Mouse (Mus musculus): ENCODE results near the gene Tnfaip8l3. TPM values are rescaled to one million over a fixed set of nuclear protein-coding genes. Genes with fewer than 3 reads are reported as not detected.

Tnfaip8l3 gene
- polyA plus RNA-seq (2015; fragmentation: Illumina TruSeq; extraction: RNeasy Lipid Tissue Mini Kit (QIAGEN cat#74804); ENCODE audit: insufficient read depth, low replicate concordance), result 0.06 TPM

DNA sequence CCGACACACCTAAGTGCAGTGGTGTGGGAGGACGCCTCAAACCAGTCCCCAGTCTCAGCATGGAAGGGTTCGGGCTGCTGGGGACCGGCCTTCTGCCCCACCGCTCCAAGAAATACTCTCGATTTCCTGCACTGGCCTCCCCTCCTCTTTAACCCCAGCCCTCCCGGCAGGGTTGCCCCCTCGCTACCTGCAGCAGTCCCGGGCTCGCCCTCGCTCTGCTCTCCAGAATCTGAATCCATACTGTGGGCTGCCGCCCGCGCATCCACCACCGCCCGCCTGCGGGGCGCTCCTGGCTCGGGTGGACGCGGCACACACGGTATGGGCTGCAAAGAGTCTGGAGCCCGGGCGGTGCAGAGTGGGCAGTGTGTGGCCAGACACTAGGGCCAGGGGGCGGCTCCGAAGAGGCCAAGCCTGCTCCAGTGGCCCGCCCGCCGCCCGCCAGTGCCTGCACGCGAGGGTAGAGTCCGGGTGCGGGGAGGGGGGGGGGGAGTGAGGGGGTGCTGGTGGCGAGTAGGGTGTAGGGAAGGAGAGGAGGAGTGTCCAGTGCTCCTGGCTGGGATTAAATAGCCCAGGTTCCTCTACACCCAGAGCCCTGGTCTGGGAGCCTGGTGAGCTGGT lies at the start of gene Tnfaip8l3:
TSS of gene Tnfaip8l3 (minus strand) at position 357 of the 618 bp plus-strand sequence.

GRCm38 (mm10) chr9:53975122-53975518 lies 93.1 kb downstream of the Tnfaip8l3 start, which contains the start of gene Elmod1:
Gene Elmod1, minus strand, starts transcription at chr9:53975301.

Other genes with a start within 250 kb of the Tnfaip8l3 start
- gene Sln, start 218.2 kb downstream of the Tnfaip8l3 start, polyA plus RNA-seq (2015; fragmentation: Illumina TruSeq; extraction: RNeasy Lipid Tissue Mini Kit (QIAGEN cat#74804); ENCODE audit: insufficient read depth, low replicate concordance), result 0.36 TPM
- not detected for gene Elmod1, start 93.1 kb downstream of the Tnfaip8l3 start, polyA plus RNA-seq (2015; fragmentation: Illumina TruSeq; extraction: RNeasy Lipid Tissue Mini Kit (QIAGEN cat#74804); ENCODE audit: insufficient read depth, low replicate concordance)
- not detected for gene Cyp19a1, start 199.7 kb upstream of the Tnfaip8l3 start, polyA plus RNA-seq (2015; fragmentation: Illumina TruSeq; extraction: RNeasy Lipid Tissue Mini Kit (QIAGEN cat#74804); ENCODE audit: insufficient read depth, low replicate concordance)
- gene Gldn, start 218.1 kb upstream of the Tnfaip8l3 start, polyA plus RNA-seq (2015; fragmentation: Illumina TruSeq; extraction: RNeasy Lipid Tissue Mini Kit (QIAGEN cat#74804); ENCODE audit: insufficient read depth, low replicate concordance), result 0.15 TPM

Measured in spleen, adult 10 weeks (tissue).